Mouse (Mus musculus): ENCODE measurements at regions not wholly inside any gene's neighbourhood (a gene's known extent, or its start where the extent isn't known, plus 50 kb on each side); places are given as distances from the start of the nearest gene placed in this dataset.

GRCm38 (mm10) chr5:116829771-116830170 lies 238.2 kb upstream of the Srrm4 start:
- Histone ChIP-seq H3K27ac (ENCODE audit: low read depth) (no peak overlapping the region), H3K27me3 (replicated peaks; ENCODE audit: control insufficient read depth, insufficient read depth, low read length) (no peaks in the 10 kb centered on the region), H3K4me1 (replicated peaks; ENCODE audit: control insufficient read depth, insufficient read depth, low read length) (no peaks in the 10 kb centered on the region), H3K9me3 (ENCODE audit: control insufficient read depth, low read length) (no peaks in the 10 kb centered on the region), H3K9ac (ENCODE audit: low read length) (no peak overlapping the region), H3K36me3 (ENCODE audit: control insufficient read depth, insufficient read depth, low read length) (no peaks in the 10 kb centered on the region), H3K4me3 (ENCODE audit: low read depth, low read length) (no peak overlapping the region), H3K4me2 (ENCODE audit: low read length) (no peak overlapping the region)
- DNase-seq (ENCODE audit: low spot score) (peak; percentile 83), ATAC-seq (replicated peaks; ENCODE audit: low FRiP score, low TSS enrichment, low read depth) (no peak)
- WGBS: 13% methylated on average over 11 of the region's 11 CpGs

- H3K4me3 ChIP-seq (ENCODE audit: low read depth, low read length): no peak overlapping the region
Measured at GRCm38 (mm10) chr5:116823260-116823659, 231.6 kb upstream of the Srrm4 start.

GRCm38 (mm10) chr5:116822141-116822540 lies 230.5 kb upstream of the Srrm4 start:
- H3K27ac ChIP-seq (ENCODE audit: low read depth): no peak overlapping the region
- no peak for ATAC-seq (replicated peaks; ENCODE audit: low FRiP score, low TSS enrichment, low read depth)
- H3K4me2 ChIP-seq (ENCODE audit: low read length): no peak overlapping the region
- H3K9me3 ChIP-seq (ENCODE audit: control insufficient read depth, low read length): no peaks in the 10 kb centered on the region
- 29% methylated on average over 14 of the region's 14 CpGs for WGBS
- H3K36me3 ChIP-seq (ENCODE audit: control insufficient read depth, insufficient read depth, low read length): no peaks in the 10 kb centered on the region
- no peak overlapping the region for H3K4me3 ChIP-seq (ENCODE audit: low read depth, low read length)
- DNase-seq (ENCODE audit: low spot score): no peak
- H3K9ac ChIP-seq (ENCODE audit: low read length): no peak overlapping the region
- no peaks in the 10 kb centered on the region for H3K4me1 ChIP-seq (replicated peaks; ENCODE audit: control insufficient read depth, insufficient read depth, low read length)
- H3K27me3 ChIP-seq (replicated peaks; ENCODE audit: control insufficient read depth, insufficient read depth, low read length): no peaks in the 10 kb centered on the region

More at GRCm38 (mm10) chr5:116823260-116823659, 231.6 kb upstream of the Srrm4 start:
- Histone ChIP-seq H3K36me3 (ENCODE audit: control insufficient read depth, insufficient read depth, low read length) (no peaks in the 10 kb centered on the region), H3K27me3 (replicated peaks; ENCODE audit: control insufficient read depth, insufficient read depth, low read length) (no peaks in the 10 kb centered on the region), H3K4me1 (replicated peaks; ENCODE audit: control insufficient read depth, insufficient read depth, low read length) (no peaks in the 10 kb centered on the region), H3K27ac (ENCODE audit: low read depth) (no peak overlapping the region), H3K9ac (ENCODE audit: low read length) (no peak overlapping the region), H3K9me3 (ENCODE audit: control insufficient read depth, low read length) (no peaks in the 10 kb centered on the region), H3K4me2 (ENCODE audit: low read length) (no peak overlapping the region)
- ATAC-seq (replicated peaks; ENCODE audit: low FRiP score, low TSS enrichment, low read depth) (no peak), DNase-seq (ENCODE audit: low spot score) (no peak)
- WGBS: 80% methylated on average over 3 of the region's 3 CpGs

DNA sequence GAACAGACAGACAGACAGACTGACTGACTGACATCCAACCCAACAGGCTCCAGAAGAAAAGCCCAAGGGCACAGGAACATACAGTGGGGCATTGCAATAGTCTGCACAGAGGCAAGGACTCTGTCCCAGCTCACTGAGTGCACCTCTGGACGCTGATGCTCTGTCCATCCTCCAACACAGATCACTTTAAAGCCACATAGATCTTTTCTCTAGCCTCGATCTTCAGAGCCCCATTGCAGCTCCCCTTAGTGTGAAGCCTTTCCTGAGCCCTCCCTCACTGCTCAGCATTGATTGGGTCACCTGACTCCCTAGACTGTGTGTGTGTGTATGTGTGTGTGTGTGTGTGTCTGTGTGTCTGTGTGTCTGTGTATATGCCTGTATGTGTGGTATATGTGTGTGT lies 218.2 kb upstream of the Srrm4 start:
- Histone ChIP-seq H3K9me3 (ENCODE audit: control insufficient read depth, low read length) (no peaks in the 10 kb centered on the region), H3K4me1 (replicated peaks; ENCODE audit: control insufficient read depth, insufficient read depth, low read length) (no peaks in the 10 kb centered on the region), H3K27me3 (replicated peaks; ENCODE audit: control insufficient read depth, insufficient read depth, low read length) (no peaks in the 10 kb centered on the region), H3K4me3 (ENCODE audit: low read depth, low read length) (no peak overlapping the region), H3K9ac (ENCODE audit: low read length) (no peak overlapping the region), H3K27ac (ENCODE audit: low read depth) (no peak overlapping the region), H3K36me3 (ENCODE audit: control insufficient read depth, insufficient read depth, low read length) (no peaks in the 10 kb centered on the region), H3K4me2 (ENCODE audit: low read length) (no peak overlapping the region)
- 51% methylated on average over 2 of the region's 2 CpGs for WGBS
- ATAC-seq (replicated peaks; ENCODE audit: low FRiP score, low TSS enrichment, low read depth) (no peak), DNase-seq (ENCODE audit: low spot score) (no peak)

GRCm38 (mm10) chr5:116809001-116809759 lies 217.6 kb upstream of the Srrm4 start:
- Histone ChIP-seq H3K27me3 (replicated peaks; ENCODE audit: control insufficient read depth, insufficient read depth, low read length) (no peaks in the 10 kb centered on the region), H3K4me3 (ENCODE audit: low read depth, low read length) (no peak overlapping the region), H3K27ac (ENCODE audit: low read depth) (no peak overlapping the region), H3K9me3 (ENCODE audit: control insufficient read depth, low read length) (no peaks in the 10 kb centered on the region), H3K4me2 (ENCODE audit: low read length) (no peak overlapping the region), H3K36me3 (ENCODE audit: control insufficient read depth, insufficient read depth, low read length) (no peaks in the 10 kb centered on the region), H3K9ac (ENCODE audit: low read length) (no peak overlapping the region), H3K4me1 (replicated peaks; ENCODE audit: control insufficient read depth, insufficient read depth, low read length) (no peaks in the 10 kb centered on the region)
- no peak for DNase-seq (ENCODE audit: low spot score)
- no peak for ATAC-seq (replicated peaks; ENCODE audit: low FRiP score, low TSS enrichment, low read depth)
- WGBS: 44% methylated on average over 17 of the region's 17 CpGs

GRCm38 (mm10) chr5:116797460-116797859 lies 205.8 kb upstream of the Srrm4 start:
- ATAC-seq (replicated peaks; ENCODE audit: low FRiP score, low TSS enrichment, low read depth): no peak

DNA sequence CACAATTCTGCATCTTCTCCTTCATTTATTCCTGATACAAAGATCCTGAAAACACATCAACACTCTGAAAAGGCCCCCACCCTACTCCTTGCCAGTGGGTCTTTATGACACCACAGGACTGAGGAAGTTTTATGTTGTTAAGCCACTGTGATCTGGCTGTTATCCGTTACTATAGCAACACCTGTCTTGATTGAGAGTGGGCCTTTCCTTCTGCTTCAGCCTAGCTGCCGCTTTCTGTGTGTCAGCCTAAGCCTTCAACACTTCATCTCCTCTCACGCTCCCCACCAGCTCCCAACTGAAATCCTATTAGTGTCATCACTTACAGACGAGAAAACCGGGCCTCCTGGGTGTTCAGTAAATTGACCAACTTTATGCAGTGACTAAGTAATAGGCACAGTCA lies 203.6 kb upstream of the Srrm4 start:
- no peaks in the 10 kb centered on the region for H3K9me3 ChIP-seq (ENCODE audit: control insufficient read depth, low read length)
- WGBS: 44% methylated on average over 5 of the region's 5 CpGs

More at GRCm38 (mm10) chr5:116797460-116797859, 205.8 kb upstream of the Srrm4 start:
- DNase-seq (ENCODE audit: low spot score): no peak
- no peak overlapping the region for H3K27ac ChIP-seq (ENCODE audit: low read depth)
- H3K4me1 ChIP-seq (replicated peaks; ENCODE audit: control insufficient read depth, insufficient read depth, low read length): no peaks in the 10 kb centered on the region
- no peaks in the 10 kb centered on the region for H3K27me3 ChIP-seq (replicated peaks; ENCODE audit: control insufficient read depth, insufficient read depth, low read length)
- H3K4me2 ChIP-seq (ENCODE audit: low read length): no peak overlapping the region
- 36% methylated on average over 2 of the region's 2 CpGs for WGBS
- no peak overlapping the region for H3K4me3 ChIP-seq (ENCODE audit: low read depth, low read length)
- no peaks in the 10 kb centered on the region for H3K9me3 ChIP-seq (ENCODE audit: control insufficient read depth, low read length)
- H3K36me3 ChIP-seq (ENCODE audit: control insufficient read depth, insufficient read depth, low read length): no peaks in the 10 kb centered on the region
- H3K9ac ChIP-seq (ENCODE audit: low read length): no peak overlapping the region

DNA sequence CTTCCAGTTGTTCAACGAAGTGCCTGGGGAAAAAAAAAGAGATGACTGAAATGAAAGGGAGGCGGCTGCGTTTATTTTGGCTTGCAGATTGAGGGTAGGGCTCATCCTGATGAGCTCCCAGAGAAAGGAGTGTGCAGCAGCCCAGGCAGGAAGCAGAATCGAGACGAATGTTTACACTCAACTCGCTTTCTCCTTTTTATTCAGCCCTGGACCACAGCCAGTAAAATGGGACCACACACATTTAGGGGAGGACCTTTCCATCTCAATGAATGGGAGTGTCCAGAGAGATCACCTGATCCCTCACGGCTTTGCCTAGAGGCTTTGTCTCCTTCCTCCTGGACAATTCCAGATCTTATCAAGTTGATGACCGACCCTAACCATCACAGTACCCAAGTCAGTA lies 198.8 kb upstream of the Srrm4 start:
- Histone ChIP-seq H3K4me2 (ENCODE audit: low read length) (no peak overlapping the region), H3K27ac (ENCODE audit: low read depth) (no peak overlapping the region), H3K9ac (ENCODE audit: low read length) (no peak overlapping the region), H3K27me3 (replicated peaks; ENCODE audit: control insufficient read depth, insufficient read depth, low read length) (no peaks in the 10 kb centered on the region), H3K4me3 (ENCODE audit: low read depth, low read length) (no peak overlapping the region), H3K9me3 (ENCODE audit: control insufficient read depth, low read length) (no peaks in the 10 kb centered on the region), H3K36me3 (ENCODE audit: control insufficient read depth, insufficient read depth, low read length) (no peaks in the 10 kb centered on the region), H3K4me1 (replicated peaks; ENCODE audit: control insufficient read depth, insufficient read depth, low read length) (no peaks in the 10 kb centered on the region)
- DNase-seq (ENCODE audit: low spot score) (no peak), ATAC-seq (replicated peaks; ENCODE audit: low FRiP score, low TSS enrichment, low read depth) (no peak)
- 26% methylated on average over 8 of the region's 8 CpGs for WGBS

More for the DNA sequence above, 203.6 kb upstream of the Srrm4 start:
- Histone ChIP-seq H3K27ac (ENCODE audit: low read depth) (no peak overlapping the region), H3K4me3 (ENCODE audit: low read depth, low read length) (no peak overlapping the region), H3K27me3 (replicated peaks; ENCODE audit: control insufficient read depth, insufficient read depth, low read length) (no peaks in the 10 kb centered on the region), H3K36me3 (ENCODE audit: control insufficient read depth, insufficient read depth, low read length) (no peaks in the 10 kb centered on the region), H3K4me2 (ENCODE audit: low read length) (no peak overlapping the region), H3K4me1 (replicated peaks; ENCODE audit: control insufficient read depth, insufficient read depth, low read length) (no peaks in the 10 kb centered on the region), H3K9ac (ENCODE audit: low read length) (no peak overlapping the region)
- DNase-seq (ENCODE audit: low spot score): no peak
- ATAC-seq (replicated peaks; ENCODE audit: low FRiP score, low TSS enrichment, low read depth): no peak

GRCm38 (mm10) chr5:116789859-116790258 lies 198.2 kb upstream of the Srrm4 start:
- Histone ChIP-seq H3K27me3 (replicated peaks; ENCODE audit: control insufficient read depth, insufficient read depth, low read length) (no peaks in the 10 kb centered on the region), H3K4me3 (ENCODE audit: low read depth, low read length) (no peak overlapping the region), H3K9me3 (ENCODE audit: control insufficient read depth, low read length) (no peaks in the 10 kb centered on the region), H3K4me2 (ENCODE audit: low read length) (no peak overlapping the region), H3K9ac (ENCODE audit: low read length) (no peak overlapping the region), H3K36me3 (ENCODE audit: control insufficient read depth, insufficient read depth, low read length) (no peaks in the 10 kb centered on the region), H3K27ac (ENCODE audit: low read depth) (no peak overlapping the region), H3K4me1 (replicated peaks; ENCODE audit: control insufficient read depth, insufficient read depth, low read length) (no peaks in the 10 kb centered on the region)
- DNase-seq (ENCODE audit: low spot score): no peak
- 45% methylated on average over 9 of the region's 9 CpGs for WGBS
- no peak for ATAC-seq (replicated peaks; ENCODE audit: low FRiP score, low TSS enrichment, low read depth)

Data from intestine, embryonic 14.5 days (tissue).